Mouse (Mus musculus) neural tube, embryonic 14.5 days (tissue): ENCODE results near the gene Pfn4. TPM values are rescaled to one million over a fixed set of nuclear protein-coding genes. Genes with fewer than 3 reads are reported as not detected.

Experiments used
- ATAC-seq: fragments of 200-750 bp; cut with Nextera tagmentation; 2 replicates; pipeline ENCODE4 v1.8.0; 2017; ENCODE audit warnings: low read depth, mild to moderate bottlenecking, moderate TSS enrichment, moderate library complexity
- H3K27ac ChIP-seq: fragments of 300-500 bp; sonication (generic); 2 replicates; pipeline ENCODE4 v1.5.1; 2014; ENCODE audit warnings: low read depth, mild to moderate bottlenecking, control low read depth, low read length, moderate library complexity, mixed read lengths
- H3K27me3 ChIP-seq: fragments of 300-500 bp; sonication (generic); 2 replicates; pipeline ENCODE4 v1.6.1; 2014; ENCODE audit warnings: low read length; ENCODE audit not compliant: control insufficient read depth, insufficient read depth
- H3K36me3 ChIP-seq: fragments of 300-500 bp; sonication (generic); 2 replicates; pipeline ENCODE4 v1.6.1; 2014; ENCODE audit warnings: low read length, mixed read lengths; ENCODE audit not compliant: control insufficient read depth, insufficient read depth
- H3K4me1 ChIP-seq: fragments of 300-500 bp; sonication (generic); 2 replicates; pipeline ENCODE4 v1.6.1; 2014; ENCODE audit warnings: low read length; ENCODE audit not compliant: control insufficient read depth, insufficient read depth
- H3K4me2 ChIP-seq: fragments of 300-500 bp; sonication (generic); 2 replicates; pipeline ENCODE4 v1.6.1; 2014; ENCODE audit warnings: mild to moderate bottlenecking, low read depth, low read length, control low read depth
- H3K4me3 ChIP-seq: fragments of 300-500 bp; sonication (generic); 2 replicates; pipeline ENCODE4 v1.5.1; 2014; ENCODE audit warnings: low read depth, low read length, control low read depth, mixed read lengths
- H3K9ac ChIP-seq: fragments of 300-500 bp; sonication (generic); replicated peaks from 2 replicates; pipeline ENCODE4 v1.6.1; 2014; ENCODE audit warnings: low read depth, mild to moderate bottlenecking, control low read depth, low read length, mixed read lengths
- H3K9me3 ChIP-seq: fragments of 300-500 bp; sonication (generic); 2 replicates; pipeline ENCODE4 v1.6.1; 2016; ENCODE audit warnings: low read length; ENCODE audit not compliant: control insufficient read depth
- WGBS: fragments of 180-500 bp; shearing (Covaris S2); extraction: QIAGEN DNeasy Blood & Tissue Kit; methylation state at CpG from one replicate; pipeline ENCODE4 v1.1.7; 2014; 5-methylcytosine and 5-hydroxymethylcytosine counted together
- polyA plus RNA-seq: library from polyadenylated mRNA; unstranded; fragments of >200 nt; fragmentation: Nextera tagmentation; extraction: Ambion mirVana; gene quantifications from 2 replicates; pipeline ENCODE4 v1.2.1, GENCODE M21; 2014

The Pfn4 gene
- polyA plus RNA-seq, 1 experiment from 2014 or later: 17.3 TPM

- ATAC-seq: no peak
- 87% methylated on average over 4 of the region's 4 CpGs for WGBS
- peaks cover 8% of the 10 kb centered on the region; the same call in 1 of the 2 replicates for H3K4me1 ChIP-seq
- H3K36me3 ChIP-seq: no peaks in the 10 kb centered on the region
- H3K9me3 ChIP-seq: no peaks in the 10 kb centered on the region
- no peak overlapping the region for H3K27ac ChIP-seq
- H3K4me2 ChIP-seq: no peak overlapping the region
- no peaks in the 10 kb centered on the region for H3K27me3 ChIP-seq
- H3K4me3 ChIP-seq: no peak overlapping the region
- H3K9ac ChIP-seq: no peak overlapping the region
Measured at GRCm38 (mm10) chr12:4813636-4814035, 44.8 kb downstream of the Pfn4 start.

- Histone ChIP-seq H3K27ac (peak overlapping the region; percentile 65), H3K4me1 (peaks cover 10% of the 10 kb centered on the region; the same call in 1 of the 2 replicates), H3K4me3 (peak overlapping the region; percentile 86), H3K9me3 (no peaks in the 10 kb centered on the region), H3K4me2 (peak overlapping the region; percentile 49), H3K9ac (peak overlapping the region; percentile 72), H3K27me3 (no peaks in the 10 kb centered on the region), H3K36me3 (peaks cover 12% of the 10 kb centered on the region)
- peak; percentile 22 for ATAC-seq
- 10% methylated on average over 24 of the region's 24 CpGs for WGBS
Measured at GRCm38 (mm10) chr12:4816680-4817360, 48.0 kb downstream of the Pfn4 start.

GRCm38 (mm10) chr12:4817361-4818101 is 48.7 kb downstream of the Pfn4 start, which contains the start of gene Sf3b6:
Gene Sf3b6 (plus strand): TSS chr12:4817544.
- ATAC-seq: peak; percentile 98
- under 1% methylated on average over 49 of the region's 49 CpGs for WGBS

GRCm38 (mm10) chr12:4827256-4827655 is 58.4 kb downstream of the Pfn4 start:
- Histone ChIP-seq H3K4me1 (no peaks in the 10 kb centered on the region), H3K9me3 (no peaks in the 10 kb centered on the region), H3K27me3 (no peaks in the 10 kb centered on the region), H3K4me2 (no peak overlapping the region), H3K36me3 (peaks cover 20% of the 10 kb centered on the region), H3K27ac (no peak overlapping the region), H3K4me3 (no peak overlapping the region), H3K9ac (no peak overlapping the region)
- 76% methylated on average over 3 of the region's 3 CpGs for WGBS
- no peak for ATAC-seq

More at GRCm38 (mm10) chr12:4817361-4818101, 48.7 kb downstream of the Pfn4 start, which contains the start of gene Sf3b6:
- peak within 1 kb of the TSS; percentile 82 for H3K27ac ChIP-seq
- no peaks in the 10 kb centered on the region for H3K27me3 ChIP-seq
- peak within 1 kb of the TSS; percentile 86 for H3K4me3 ChIP-seq
- peaks cover 14% of the 10 kb centered on the region for H3K36me3 ChIP-seq
- H3K4me2 ChIP-seq: peak within 1 kb of the TSS; percentile 61
- H3K9me3 ChIP-seq: no peaks in the 10 kb centered on the region
- H3K9ac ChIP-seq: peak within 1 kb of the TSS; percentile 72
- H3K4me1 ChIP-seq: peaks cover 10% of the 10 kb centered on the region; the same call in 1 of the 2 replicates

Other genes starting within 250 kb of the Pfn4 start
- 30.2 and 32.4 TPM in 2 replicates for gene Itsn2, start 176.4 kb upstream of the Pfn4 start, polyA plus RNA-seq
- not detected in 2 replicates for gene Gm3625, start 176.1 kb upstream of the Pfn4 start, polyA plus RNA-seq
- 1.2 and 1.7 TPM in 2 replicates for gene Fam228a, start 30.6 kb upstream of the Pfn4 start, polyA plus RNA-seq
- gene Fam228b, start 245 bp downstream of the Pfn4 start, polyA plus RNA-seq: 8.4 and 9.6 TPM in 2 replicates
- gene Sf3b6, start 48.5 kb downstream of the Pfn4 start, polyA plus RNA-seq: 279 and 312 TPM in 2 replicates
- 55.8 and 103 TPM in 2 replicates for gene Fkbp1b, start 72.6 kb downstream of the Pfn4 start, polyA plus RNA-seq
- gene Wdcp, start 74.3 kb downstream of the Pfn4 start, polyA plus RNA-seq: 13.0 and 13.6 TPM in 2 replicates
- gene Mfsd2b, start 105.3 kb downstream of the Pfn4 start, polyA plus RNA-seq: 2.3 and 2.6 TPM in 2 replicates
- gene Ubxn2a, start 138.7 kb downstream of the Pfn4 start, polyA plus RNA-seq: 45.7 and 47.3 TPM in 2 replicates
- 20.4 and 24.2 TPM in 2 replicates for gene Atad2b, start 148.3 kb downstream of the Pfn4 start, polyA plus RNA-seq